Mouse (Mus musculus): ENCODE data around the gene Mfsd9.

DNA sequence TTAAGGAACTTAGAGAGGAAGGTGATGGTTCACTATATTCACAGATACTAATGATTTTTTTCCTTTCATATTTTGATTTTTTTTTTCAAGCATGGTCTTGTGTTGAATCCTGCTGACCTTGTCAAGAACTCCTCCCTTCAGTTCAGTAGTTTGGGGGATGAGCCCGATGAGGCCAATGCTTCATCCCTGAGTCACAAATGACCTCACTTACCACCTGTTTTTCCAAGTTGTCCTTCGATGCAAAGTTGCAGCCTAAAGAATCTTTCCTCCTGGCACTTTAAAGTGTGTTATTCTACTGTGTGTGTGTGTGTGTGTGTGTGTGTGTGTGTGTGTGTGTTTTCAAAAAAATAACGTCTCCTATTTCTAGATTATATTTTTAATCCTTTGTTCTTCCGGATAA lies 45.0 kb upstream of the Mfsd9 start:
- TF ChIP-seq CTCF (IDR thresholded peaks at IDR 0.05; ENCODE audit: extremely low read depth, insufficient read depth, low read length), result no peak
- no peak for TF ChIP-seq POLR2A (IDR thresholded peaks at IDR 0.05; ENCODE audit: extremely low read depth, insufficient read depth, low read length)

Measured in cortical plate, adult 2 months (tissue).